Mouse (Mus musculus) liver, embryonic 14.5 days (tissue): ENCODE results near the gene Gdpd1.

Experiments used
- CTCF ChIP-seq: IDR thresholded peaks from 2 replicates; pipeline ENCODE4 v1.5.1; 2016; ENCODE audit warnings: antibody characterized with exemption, low read depth, control low read depth
- EP300 ChIP-seq: IDR thresholded peaks from 2 replicates; pipeline ENCODE4 v1.6.1; 2016; ENCODE audit warnings: antibody characterized with exemption, low read depth

GRCm38 (mm10) chr11:87110172-87110909, 36.5 kb upstream of the Gdpd1 start:
- no peak for TF ChIP-seq CTCF
- no peak for TF ChIP-seq EP300
